Mouse (Mus musculus) cerebellum, adult 2 months (tissue): ENCODE data around the gene Osbpl5. TPM values are rescaled to one million over a fixed set of nuclear protein-coding genes. Genes with fewer than 3 reads are reported as not detected.

Experiments used
- DNase-seq, 2 experiments: peaks; one replicate each; pipeline ENCODE4 v3.0.0; 2021
- H3K27ac ChIP-seq: fragments of 200-500 bp; 2 replicates; pipeline ENCODE4 v1.5.1; 2012; ENCODE audit warnings: low read length, control low read depth, inconsistent platforms; ENCODE audit not compliant: insufficient read depth
- H3K27me3 ChIP-seq: fragments of 200-500 bp; 2 replicates; pipeline ENCODE4 v1.6.1; 2012; ENCODE audit warnings: inconsistent platforms, mild to moderate bottlenecking, low read length, moderate library complexity; ENCODE audit not compliant: control insufficient read depth, insufficient read depth
- H3K4me1 ChIP-seq: fragments of 200-500 bp; 2 replicates; pipeline ENCODE4 v1.6.1; 2011; ENCODE audit warnings: low read length; ENCODE audit not compliant: control insufficient read depth, insufficient read depth
- H3K4me3 ChIP-seq: fragments of 200-500 bp; replicated peaks from 2 replicates; pipeline ENCODE3; 2011; ENCODE audit warnings: mild to moderate bottlenecking, low read depth, low read length, control low read depth; ENCODE audit not compliant: insufficient read depth
- CTCF ChIP-seq: fragments of 200-500 bp; IDR thresholded peaks from 2 replicates; pipeline ENCODE4 v1.5.1; 2011; ENCODE audit warnings: low read depth, mild to moderate bottlenecking, control low read depth, low read length, moderate library complexity, borderline replicate concordance; ENCODE audit not compliant: insufficient read depth
- POLR2A ChIP-seq: fragments of 200-500 bp; IDR thresholded peaks from 2 replicates; pipeline ENCODE4 v1.6.1; 2011; ENCODE audit warnings: low read length, control low read depth, borderline replicate concordance; ENCODE audit not compliant: insufficient read depth
- WGBS: fragments of 180-500 bp; shearing (Covaris S2); methylation state at CpG from one replicate; pipeline ENCODE4 v1.1.7; 2018; 5-methylcytosine and 5-hydroxymethylcytosine counted together
- polyA plus RNA-seq: library from polyadenylated mRNA; depleted of rRNA; stranded (reverse); fragments of >200 nt; gene quantifications from 2 replicates; pipeline ENCODE4 v1.2.3, GENCODE M21; 2012

The Osbpl5 gene
- polyA plus RNA-seq, 1 experiment = 35.6 TPM

DNA sequence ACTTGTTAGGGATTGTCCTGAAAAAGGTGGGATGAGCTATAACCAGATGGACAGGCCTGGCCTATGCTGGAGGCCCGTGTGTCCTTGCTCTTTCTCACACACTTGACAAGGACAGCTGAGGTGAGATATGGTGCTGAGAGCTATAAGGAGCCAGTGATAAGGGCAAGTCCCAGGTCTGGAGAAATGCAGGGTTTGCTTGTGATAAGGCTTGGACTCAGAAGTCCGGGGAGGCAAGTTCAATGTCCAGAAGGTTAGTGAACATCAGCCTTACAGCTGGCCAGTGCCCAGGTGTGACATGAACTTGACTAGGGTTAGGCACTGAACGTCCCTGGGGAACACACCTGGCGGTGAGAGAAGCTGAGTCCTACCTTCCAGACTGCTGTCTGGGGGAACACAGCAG lies 4.7 kb downstream of the Osbpl5 start:
- Histone ChIP-seq H3K4me1 (0 out of 2 replicates have a peak, but pooled peaks cover 5% of the 10 kb centered on the region), H3K4me3 (no peak overlapping the region), H3K27ac (no peak overlapping the region), H3K27me3 (no peaks in the 10 kb centered on the region; the same call in 1 of the 2 replicates)
- 80% methylated on average over 4 of the region's 4 CpGs for WGBS
- TF ChIP-seq POLR2A (no peak), CTCF (no peak)
- DNase-seq = no peak

DNA sequence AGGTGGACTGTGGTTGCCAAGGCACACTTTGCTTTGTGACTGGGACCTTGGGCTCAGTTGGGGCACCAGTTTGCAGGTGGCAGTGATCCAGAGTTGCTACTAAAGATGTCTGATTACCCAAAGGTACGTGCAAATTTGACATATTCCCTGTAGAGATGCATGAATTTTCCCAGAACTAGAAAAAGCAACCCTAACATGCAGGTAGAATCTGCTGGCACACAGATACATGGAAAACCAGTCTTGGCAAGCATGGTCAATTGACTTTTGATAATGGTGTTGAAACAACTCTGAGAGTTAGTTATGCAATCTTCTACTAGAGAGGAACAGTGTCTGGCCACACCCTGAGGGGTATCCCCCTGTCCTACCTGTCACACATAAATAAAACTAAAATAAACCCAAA lies 5.4 kb downstream of the Osbpl5 start:
- Histone ChIP-seq H3K4me3 (no peak overlapping the region), H3K27ac (no peak overlapping the region), H3K4me1 (0 out of 2 replicates have a peak, but pooled peaks cover 5% of the 10 kb centered on the region), H3K27me3 (no peaks in the 10 kb centered on the region; the same call in 1 of the 2 replicates)
- 63% methylated on average over 1 of the region's 1 CpGs for WGBS
- no peak for TF ChIP-seq POLR2A
- TF ChIP-seq CTCF = no peak
- DNase-seq = no peak

DNA sequence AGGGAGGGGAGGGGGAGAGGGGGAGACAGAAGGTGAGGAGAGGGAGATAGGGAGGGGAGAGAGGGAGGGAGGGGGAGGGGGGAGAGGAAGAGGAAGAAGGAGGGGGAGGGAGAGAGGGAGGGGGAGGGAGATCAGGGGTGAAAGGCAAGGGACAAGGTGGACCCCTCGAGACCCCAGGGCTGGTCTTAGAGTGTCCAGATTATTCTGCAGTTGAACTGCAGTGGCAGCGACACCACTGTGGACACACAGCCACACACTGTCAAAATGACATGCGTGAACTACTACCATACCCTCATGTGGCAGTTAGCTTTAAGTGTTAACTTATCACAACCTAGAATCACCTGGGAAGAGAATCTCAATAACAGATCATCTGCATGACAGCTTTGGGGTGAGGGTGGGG lies 7.7 kb downstream of the Osbpl5 start:
- 55% methylated on average over 3 of the region's 3 CpGs for WGBS
- Histone ChIP-seq H3K27me3 (no peaks in the 10 kb centered on the region), H3K27ac (no peak overlapping the region), H3K4me1 (no peaks in the 10 kb centered on the region), H3K4me3 (no peak overlapping the region)
- DNase-seq = no peak
- no peak for TF ChIP-seq POLR2A

DNA sequence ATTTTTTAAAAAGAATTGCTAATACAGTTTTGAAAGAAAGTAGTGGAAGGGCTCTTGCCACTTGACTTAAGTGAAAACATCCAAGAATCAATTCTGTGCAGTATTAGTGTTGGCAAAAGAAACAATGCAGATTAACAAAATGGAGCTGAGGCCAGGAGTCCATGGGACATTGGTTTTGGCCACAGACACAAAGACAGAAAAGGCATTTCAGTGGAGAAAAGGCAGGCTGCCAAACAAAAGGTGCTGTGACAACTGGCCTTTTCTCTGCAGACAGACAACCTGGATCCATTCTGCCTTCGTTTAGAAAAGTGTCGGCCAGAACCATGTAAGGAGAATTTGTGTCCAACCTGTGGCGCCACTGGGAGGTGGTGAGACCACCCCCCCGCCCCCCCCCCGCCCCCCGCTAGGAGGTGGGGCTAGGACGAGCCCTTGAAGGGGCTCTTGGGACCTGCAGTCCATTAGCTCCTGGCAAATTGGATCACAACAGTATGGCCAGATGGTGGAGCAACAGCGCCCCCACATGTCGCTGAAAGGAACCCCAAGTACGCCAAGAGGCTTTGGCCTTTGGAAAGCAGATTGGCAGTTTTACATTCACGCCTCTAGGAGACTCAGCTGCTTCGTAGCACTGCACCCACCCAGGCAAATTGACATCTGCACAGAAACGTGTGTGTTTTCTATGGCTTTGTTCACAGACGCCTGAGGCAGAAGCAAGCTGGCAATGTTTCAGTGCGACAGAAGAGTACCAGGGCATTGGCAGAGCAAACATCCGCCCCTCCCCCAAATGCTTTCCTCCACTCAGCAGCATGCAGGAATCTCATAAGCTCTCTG lies 8.5 kb downstream of the Osbpl5 start:
- WGBS = under 1% methylated on average over 16 of the region's 16 CpGs
- no peaks in the 10 kb centered on the region for H3K27me3 ChIP-seq
- H3K4me3 ChIP-seq = no peak overlapping the region
- no peak for TF ChIP-seq POLR2A
- peak; percentile 84 for TF ChIP-seq CTCF
- H3K27ac ChIP-seq = no peak overlapping the region
- peak; percentile 78 to 82 for DNase-seq
- no peaks in the 10 kb centered on the region for H3K4me1 ChIP-seq

DNA sequence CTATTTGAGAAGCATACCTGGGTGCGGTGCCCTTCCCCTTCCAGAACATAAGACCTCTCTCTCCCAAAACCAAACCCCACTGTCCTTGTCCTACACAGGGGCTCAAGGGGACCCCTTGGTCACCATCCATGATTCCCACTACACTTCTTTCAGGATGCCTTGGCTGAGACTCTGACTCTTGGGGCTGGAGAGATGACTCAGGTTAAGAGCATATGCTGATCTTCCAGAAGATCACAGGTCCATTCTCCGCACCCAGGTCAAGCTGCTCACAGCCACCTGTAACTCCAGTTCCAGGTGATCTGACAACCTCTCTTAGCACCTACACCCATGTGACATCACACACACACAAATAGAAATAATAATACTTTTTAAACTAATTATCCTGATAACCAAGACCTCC lies 16.1 kb downstream of the Osbpl5 start:
- 28% methylated on average over 2 of the region's 2 CpGs for WGBS
- DNase-seq = no peak
- H3K27ac ChIP-seq = no peak overlapping the region
- H3K4me1 ChIP-seq = no peaks in the 10 kb centered on the region
- no peaks in the 10 kb centered on the region for H3K27me3 ChIP-seq
- H3K4me3 ChIP-seq = peak overlapping the region; percentile 40
- no peak for TF ChIP-seq POLR2A
- no peak for TF ChIP-seq CTCF

DNA sequence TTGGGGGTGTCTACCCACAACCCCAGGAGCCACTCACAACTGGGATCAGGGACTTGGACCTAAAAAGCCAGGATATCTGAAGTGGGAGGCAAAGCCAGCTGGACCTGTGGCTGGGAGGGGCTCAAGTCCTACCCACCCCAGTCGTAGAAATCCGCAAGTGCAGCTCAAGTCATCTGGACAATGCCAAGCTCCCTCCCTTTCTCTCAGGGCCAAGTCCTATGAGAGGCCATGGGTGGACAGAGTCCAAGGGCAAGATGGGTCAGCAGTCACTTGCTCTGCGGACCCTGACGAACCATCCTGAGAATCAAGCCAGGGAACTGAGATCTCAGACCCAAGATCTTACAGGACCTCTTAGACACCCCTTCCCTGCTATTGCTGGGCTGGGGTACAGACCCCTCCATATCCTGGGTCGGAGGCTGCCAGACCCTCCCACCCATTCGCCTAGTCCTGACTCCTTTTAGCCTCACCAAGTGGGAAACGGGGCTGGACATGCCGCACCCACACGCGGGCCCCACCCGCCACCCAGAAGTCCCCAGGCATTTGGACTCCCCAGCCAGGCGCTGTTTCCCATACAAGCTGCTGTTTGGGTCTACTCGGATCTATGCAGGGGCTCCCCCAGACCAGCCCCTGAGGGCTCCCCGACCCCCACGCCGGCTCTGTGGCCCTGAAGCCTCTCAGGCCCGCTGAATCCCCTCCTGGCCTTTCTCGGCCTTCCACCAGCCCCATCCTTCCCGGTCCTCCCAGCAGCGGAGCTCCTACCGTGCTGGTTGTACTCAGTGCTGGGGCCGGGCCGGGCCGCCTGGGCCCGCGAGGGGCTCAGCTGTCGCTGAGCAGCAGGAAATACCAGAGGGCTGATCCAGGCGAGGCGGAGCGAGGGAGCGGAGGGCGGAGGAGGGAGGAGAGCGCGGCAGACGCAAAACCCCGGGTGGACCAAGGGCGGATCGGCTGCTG lies 17.0 kb downstream of the Osbpl5 start:
- TF ChIP-seq CTCF = no peak
- TF ChIP-seq POLR2A = no peak
- no peak overlapping the region for H3K27ac ChIP-seq
- no peaks in the 10 kb centered on the region for H3K27me3 ChIP-seq
- WGBS = 4% methylated on average over 36 of the region's 38 CpGs
- H3K4me1 ChIP-seq = no peaks in the 10 kb centered on the region
- DNase-seq = peak; percentile 44 to 52
- H3K4me3 ChIP-seq = peak overlapping the region; percentile 40

DNA sequence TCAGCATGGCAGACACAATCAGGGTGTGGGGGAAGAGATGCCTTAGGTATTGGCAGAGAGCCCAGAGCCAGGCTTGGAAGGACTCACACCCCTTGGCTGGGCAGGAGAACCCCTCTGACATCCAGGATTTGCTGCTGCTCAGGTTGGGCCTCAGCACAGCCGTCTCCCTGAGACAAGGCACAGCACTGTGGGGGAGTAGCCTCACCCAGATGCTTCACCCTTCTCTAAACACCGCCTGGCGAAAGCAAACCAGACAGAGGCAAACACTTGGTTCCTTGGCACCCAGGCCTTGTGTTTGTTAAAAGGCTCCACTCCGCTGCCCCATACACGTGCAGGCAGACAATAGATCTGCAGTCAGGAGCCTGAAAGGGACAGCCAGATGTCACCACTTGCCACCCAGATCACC lies 18.2 kb downstream of the Osbpl5 start:
- H3K4me1 ChIP-seq = no peaks in the 10 kb centered on the region
- DNase-seq = no peak
- H3K27ac ChIP-seq = no peak overlapping the region
- H3K4me3 ChIP-seq = no peak overlapping the region
- no peaks in the 10 kb centered on the region for H3K27me3 ChIP-seq
- TF ChIP-seq POLR2A = no peak
- TF ChIP-seq CTCF = no peak
- 69% methylated on average over 5 of the region's 5 CpGs for WGBS

DNA sequence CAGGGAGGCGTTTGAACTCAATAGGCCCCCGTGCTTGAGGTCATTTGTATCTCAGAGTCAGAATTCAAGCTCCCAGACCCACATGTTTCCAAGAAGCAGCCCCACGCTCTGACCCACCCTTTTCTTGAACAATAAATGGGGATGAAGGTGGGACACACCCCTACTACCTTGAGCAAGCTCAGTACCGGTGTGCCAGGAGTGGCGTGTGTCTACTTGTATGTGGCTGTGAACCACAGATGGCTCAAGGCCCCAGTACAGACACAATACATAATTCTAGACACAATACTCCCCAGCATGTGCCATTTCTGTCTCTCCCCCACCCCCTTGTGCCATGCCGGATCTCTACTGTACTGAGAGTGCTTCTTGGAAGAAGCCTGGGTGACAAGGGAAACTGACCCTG lies 18.6 kb downstream of the Osbpl5 start:
- no peaks in the 10 kb centered on the region for H3K27me3 ChIP-seq
- no peak overlapping the region for H3K27ac ChIP-seq
- H3K4me3 ChIP-seq = no peak overlapping the region
- WGBS = 83% methylated on average over 6 of the region's 6 CpGs
- no peak for TF ChIP-seq CTCF
- TF ChIP-seq POLR2A = no peak
- no peak for DNase-seq
- no peaks in the 10 kb centered on the region for H3K4me1 ChIP-seq
